Mouse (Mus musculus) kidney, postnatal 36 days (tissue): ENCODE measurements around the gene Dmrt2.

Experiments
- DNase-seq, 2 experiments: peaks; one replicate each; pipeline ENCODE4 v3.0.0; 2021 to 2022; ENCODE audit warnings: mixed read lengths in 2 of 2

Dmrt2 gene

GRCm38 (mm10) chr19:25698850-25699249 is 26.6 kb downstream of the Dmrt2 start:
- DNase-seq: no peak

- peak; percentile 19 to 64 for DNase-seq
Observed at GRCm38 (mm10) chr19:25713382-25713781, 41.2 kb downstream of the Dmrt2 start.

- DNase-seq: no peak
Observed at GRCm38 (mm10) chr19:25714927-25715326, 42.7 kb downstream of the Dmrt2 start.

GRCm38 (mm10) chr19:25722616-25723015 is 50.4 kb downstream of the Dmrt2 start:
- DNase-seq: no peak
